Mouse (Mus musculus) G1E (cell line): ENCODE results near the gene Ufc1. TPM values are rescaled to one million over a fixed set of nuclear protein-coding genes. Genes with fewer than 3 reads are reported as not detected.

Experiments used
- ATAC-seq: 2 replicates; pipeline ENCODE4 v1.8.0; 2016; ENCODE audit warnings: mild to moderate bottlenecking; ENCODE audit not compliant: insufficient number of reproducible peaks, poor library complexity, low FRiP score, severe bottlenecking; ENCODE audit errors: extremely low read depth
- DNase-seq: peaks from one replicate; pipeline ENCODE4 v3.0.0; 2012; ENCODE audit warnings: low spot score
- H3K27me3 ChIP-seq: 2 replicates; pipeline ENCODE4 v1.6.1; 2012; ENCODE audit warnings: mild to moderate bottlenecking, low read length, inconsistent platforms; ENCODE audit not compliant: insufficient read depth
- H3K36me3 ChIP-seq: replicated peaks from 2 replicates; pipeline ENCODE3; 2012; ENCODE audit warnings: mild to moderate bottlenecking, inconsistent platforms
- H3K4me1 ChIP-seq: 2 replicates; pipeline ENCODE4 v1.6.1; 2012; ENCODE audit warnings: low read depth, low read length, inconsistent platforms, mixed read lengths; ENCODE audit not compliant: insufficient read depth
- H3K4me3 ChIP-seq: 2 replicates; pipeline ENCODE4 v1.5.1; 2012; ENCODE audit warnings: low read depth, mild to moderate bottlenecking, inconsistent platforms, low read length, moderate library complexity, mixed read lengths
- H3K9me3 ChIP-seq: replicated peaks from 2 replicates; pipeline ENCODE4 v1.6.1; 2012; ENCODE audit warnings: inconsistent platforms
- CTCF ChIP-seq: IDR thresholded peaks from 2 replicates; pipeline ENCODE4 v1.5.1; 2012; ENCODE audit warnings: low read depth, low read length, inconsistent platforms, mixed read lengths
- GATA1 ChIP-seq: IDR thresholded peaks from 2 replicates; pipeline ENCODE4 v1.6.1; 2012; ENCODE audit warnings: borderline replicate concordance, low read length, inconsistent platforms, mixed read lengths
- GATA2 ChIP-seq: IDR thresholded peaks from 2 replicates; pipeline ENCODE4 v1.6.1; 2012; ENCODE audit warnings: low read depth, low read length, inconsistent platforms, borderline replicate concordance
- POLR2AphosphoS5 ChIP-seq: IDR thresholded peaks from 2 replicates; pipeline ENCODE4 v1.6.1; 2012; ENCODE audit warnings: low read depth, low read length, inconsistent platforms; ENCODE audit not compliant: insufficient replicate concordance
- TAL1 ChIP-seq: conservative IDR thresholded peaks from 2 replicates; pipeline ENCODE4 v1.6.1; 2012; ENCODE audit warnings: low read depth, low read length, inconsistent platforms, mixed read lengths
- polyA plus RNA-seq: library from polyadenylated mRNA; stranded (reverse); fragments of >175 nt; gene quantifications from 2 replicates; pipeline ENCODE4 v1.2.3, GENCODE M21; 2012
- total RNA-seq, 2 experiments: library from RNA; stranded (forward) in 1 of 2; stranded (reverse) in 1 of 2; fragments of 200-1000 nt in 1 of 2; fragments of >200 nt in 1 of 2; fragmentation: Nextera tagmentation in 1 of 2; gene quantifications; 2 replicates each; pipeline ENCODE4 v1.2.3; 2014 to 2017

Gene Ufc1
- total and polyA plus RNA-seq, 3 experiments = 34.3 to 111 (median 47.9) TPM

DNA sequence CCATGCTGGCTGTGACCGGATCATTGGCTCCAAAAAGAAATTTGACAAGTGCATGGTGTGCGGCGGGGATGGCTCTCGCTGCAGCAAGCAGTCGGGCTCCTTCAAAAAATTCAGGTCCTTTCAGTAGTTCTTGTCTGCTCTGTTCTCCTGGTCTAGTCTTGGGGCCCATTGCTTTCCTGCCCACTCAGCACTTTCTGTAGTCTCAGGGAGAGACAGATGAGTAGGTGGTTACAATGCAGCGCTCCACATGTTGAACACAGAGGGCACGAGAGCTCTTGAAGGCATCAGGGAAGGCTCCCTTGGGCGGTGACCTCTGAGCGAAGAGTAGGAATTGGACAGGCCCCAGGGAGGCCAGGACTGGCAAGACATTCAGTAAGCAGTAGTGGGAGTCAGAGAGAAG is 37.0 kb downstream of the Ufc1 start:
- Histone ChIP-seq H3K27me3 (peaks cover 58% of the 10 kb centered on the region), H3K36me3 (no peaks in the 10 kb centered on the region), H3K4me3 (no peak overlapping the region), H3K9me3 (no peaks in the 10 kb centered on the region), H3K4me1 (peaks cover 21% of the 10 kb centered on the region)
- DNase-seq = no peak
- ATAC-seq = no peak
- TF ChIP-seq CTCF (no peak), GATA1 (no peak)

DNA sequence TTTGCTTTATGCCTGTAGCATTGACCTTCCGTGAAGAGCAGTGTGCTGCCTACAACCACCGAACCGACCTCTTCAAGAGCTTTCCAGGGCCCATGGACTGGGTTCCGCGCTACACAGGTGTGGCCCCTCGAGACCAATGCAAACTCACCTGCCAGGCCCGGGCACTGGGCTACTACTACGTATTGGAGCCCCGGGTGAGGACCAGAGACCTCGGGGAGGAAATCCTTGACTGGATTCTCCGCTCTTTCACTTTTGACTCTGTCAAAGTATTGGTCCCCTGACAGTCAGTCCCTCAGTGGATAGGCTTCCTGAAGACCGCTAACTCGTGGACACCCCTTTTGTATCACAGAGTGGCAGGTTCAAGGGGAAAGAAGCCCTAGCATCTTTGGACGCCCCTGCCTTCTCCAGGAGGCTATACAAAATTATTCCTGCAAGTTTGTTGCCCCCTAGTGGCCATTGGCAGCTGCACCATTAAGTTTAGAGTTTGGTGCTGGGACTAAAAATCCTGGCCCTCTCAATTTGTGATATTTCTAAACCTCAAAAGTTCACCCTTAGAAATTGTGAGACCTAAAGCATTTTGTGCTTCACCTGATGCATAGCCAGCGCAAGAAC is 37.8 kb downstream of the Ufc1 start:
- no peaks in the 10 kb centered on the region for H3K36me3 ChIP-seq
- no peak overlapping the region for H3K4me3 ChIP-seq
- H3K4me1 ChIP-seq = peaks cover 24% of the 10 kb centered on the region
- TF ChIP-seq GATA1 (no peak), CTCF (peak; percentile 44; the same call in 1 of the 2 replicates)
- peaks cover 59% of the 10 kb centered on the region for H3K27me3 ChIP-seq
- DNase-seq (no peak), ATAC-seq (peak; percentile 63; the same call in 1 of the 2 replicates)
- no peaks in the 10 kb centered on the region for H3K9me3 ChIP-seq

DNA sequence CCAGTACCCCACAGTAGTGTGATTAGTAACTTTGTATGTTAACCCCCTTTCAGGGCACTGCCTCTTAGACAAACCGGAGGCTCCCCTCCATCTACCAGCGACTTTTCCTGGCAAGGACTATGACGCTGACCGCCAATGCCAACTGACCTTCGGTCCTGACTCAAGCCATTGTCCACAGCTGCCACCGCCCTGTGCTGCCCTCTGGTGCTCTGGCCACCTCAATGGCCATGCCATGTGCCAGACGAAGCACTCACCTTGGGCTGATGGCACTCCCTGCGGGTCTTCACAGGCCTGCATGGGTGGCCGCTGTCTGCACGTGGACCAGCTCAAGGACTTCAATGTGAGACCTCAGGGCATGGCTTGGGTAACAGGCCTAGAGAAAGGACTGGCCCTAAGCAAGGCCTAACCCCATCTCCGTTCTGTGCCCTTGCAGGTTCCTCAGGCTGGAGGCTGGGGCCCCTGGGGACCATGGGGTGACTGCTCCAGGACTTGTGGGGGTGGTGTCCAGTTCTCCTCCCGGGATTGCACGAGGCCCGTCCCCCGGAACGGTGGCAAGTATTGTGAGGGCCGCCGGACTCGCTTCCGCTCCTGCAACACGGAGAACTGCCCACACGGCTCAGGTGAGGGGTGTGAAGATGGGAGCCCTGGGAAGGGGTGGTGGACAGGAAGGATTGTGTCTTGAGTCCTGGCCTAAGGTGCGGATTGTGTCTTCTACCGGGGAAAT is 38.6 kb downstream of the Ufc1 start:
- H3K9me3 ChIP-seq = no peaks in the 10 kb centered on the region
- H3K4me3 ChIP-seq = no peak overlapping the region
- DNase-seq (no peak), ATAC-seq (no peak)
- H3K4me1 ChIP-seq = peaks cover 29% of the 10 kb centered on the region
- no peak for TF ChIP-seq CTCF
- no peak for TF ChIP-seq POLR2AphosphoS5
- TF ChIP-seq GATA2 = no peak
- no peak for TF ChIP-seq GATA1
- no peak for TF ChIP-seq TAL1
- H3K36me3 ChIP-seq = no peaks in the 10 kb centered on the region
- H3K27me3 ChIP-seq = peaks cover 61% of the 10 kb centered on the region

DNA sequence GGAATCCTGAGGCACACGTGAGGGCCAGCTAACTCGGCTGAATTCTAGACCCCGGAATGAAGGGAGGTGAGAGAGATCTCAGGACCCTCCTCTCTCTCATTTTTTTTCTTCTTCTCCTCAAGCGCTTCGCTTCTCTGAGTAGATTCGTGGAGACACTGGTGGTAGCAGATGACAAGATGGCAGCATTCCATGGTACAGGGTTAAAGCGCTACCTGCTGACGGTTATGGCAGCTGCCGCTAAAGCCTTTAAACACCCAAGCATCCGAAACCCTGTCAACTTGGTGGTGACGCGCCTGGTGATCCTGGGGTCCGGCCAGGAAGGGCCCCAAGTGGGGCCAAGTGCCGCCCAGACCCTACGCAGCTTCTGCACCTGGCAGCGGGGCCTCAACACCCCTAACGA is 42.4 kb downstream of the Ufc1 start:
- ATAC-seq (no peak), DNase-seq (no peak)
- peaks cover 49% of the 10 kb centered on the region for H3K27me3 ChIP-seq
- no peak overlapping the region for H3K4me3 ChIP-seq
- H3K36me3 ChIP-seq = no peaks in the 10 kb centered on the region
- H3K4me1 ChIP-seq = peaks cover 53% of the 10 kb centered on the region
- no peaks in the 10 kb centered on the region for H3K9me3 ChIP-seq
- TF ChIP-seq GATA1 = no peak
- no peak for TF ChIP-seq TAL1

DNA sequence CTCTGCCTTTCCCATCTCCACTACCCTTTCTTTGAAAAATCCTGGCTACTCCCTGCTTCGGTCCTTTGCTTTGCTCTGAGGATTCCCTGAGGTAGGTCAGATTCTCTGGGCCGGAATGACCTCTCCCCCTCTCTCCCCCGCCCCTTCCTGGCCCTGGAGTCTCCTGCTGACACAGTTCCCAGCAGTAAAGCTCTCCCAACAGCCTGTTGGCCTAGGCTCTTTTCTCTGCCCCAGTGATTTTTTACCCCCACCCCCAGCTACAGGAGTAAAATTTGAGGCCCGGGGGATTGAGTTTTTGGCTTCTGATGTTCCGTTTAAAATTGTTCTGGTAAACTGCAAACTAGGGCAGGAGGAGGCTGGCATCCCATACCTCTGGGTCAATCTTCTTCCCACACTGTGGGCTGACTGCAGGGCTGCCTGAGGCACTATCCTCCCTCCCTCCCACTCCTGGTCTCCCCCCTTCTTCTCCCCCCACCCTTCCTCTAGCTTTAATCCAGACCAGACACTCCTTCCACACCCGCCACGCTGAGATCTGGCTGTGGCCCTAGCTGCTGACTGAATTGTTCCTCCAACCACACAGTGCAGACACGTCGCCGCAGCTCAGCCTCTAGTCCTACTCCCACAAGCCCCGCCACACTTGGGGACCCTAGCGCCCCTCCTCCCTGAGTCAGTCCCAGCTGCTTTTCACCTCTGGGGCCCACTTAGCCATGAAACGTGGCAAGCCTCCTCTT is 43.1 kb downstream of the Ufc1 start:
- H3K36me3 ChIP-seq = no peaks in the 10 kb centered on the region

DNA sequence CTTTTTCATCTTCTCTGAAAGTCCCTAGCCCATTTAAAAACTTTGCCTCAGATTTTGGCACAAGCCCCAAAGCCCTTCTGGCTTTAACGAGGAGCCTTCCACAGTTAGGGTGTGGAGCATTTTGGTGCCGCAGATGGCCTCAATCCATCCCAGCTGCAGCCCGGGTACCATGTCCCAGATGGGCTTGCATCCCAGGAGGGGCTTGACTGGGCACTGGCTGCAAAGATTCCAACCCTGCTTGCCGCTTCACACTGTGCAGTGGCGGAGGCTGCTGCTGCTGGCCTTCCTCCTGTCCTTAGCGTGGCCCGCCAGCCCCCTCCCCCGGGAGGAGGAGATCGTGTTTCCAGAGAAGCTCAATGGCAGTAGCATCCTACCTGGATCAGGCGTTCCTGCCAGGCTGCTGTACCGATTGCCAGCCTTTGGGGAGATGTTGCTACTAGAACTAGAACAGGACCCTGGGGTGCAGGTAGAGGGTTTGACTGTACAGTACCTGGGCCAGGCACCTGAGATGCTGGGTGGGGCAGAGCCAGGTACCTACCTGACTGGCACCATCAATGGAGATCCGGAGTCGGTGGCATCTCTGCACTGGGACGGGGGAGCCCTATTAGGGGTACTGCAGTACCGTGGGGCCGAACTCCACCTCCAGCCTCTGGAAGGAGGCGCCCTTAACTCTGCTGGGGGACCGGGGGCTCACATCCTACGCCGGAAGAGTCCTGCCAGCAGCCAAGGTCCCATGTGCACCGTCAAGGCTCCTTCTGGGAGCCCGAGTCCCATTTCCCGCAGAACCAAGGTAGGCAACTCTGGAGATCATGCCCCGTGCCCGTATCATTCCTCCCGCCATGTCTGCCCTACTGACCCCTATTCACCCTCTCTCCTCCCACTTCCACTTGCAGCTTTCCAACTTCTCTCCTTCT is 43.9 kb downstream of the Ufc1 start, which contains the start of gene Ndufs2:
Ndufs2 (minus strand) TSS at position 709 of the 914 bp plus-strand sequence.
- H3K4me1 ChIP-seq = peaks cover 52% of the 10 kb centered on the region
- DNase-seq (no peak), ATAC-seq (no peak)
- no peaks in the 10 kb centered on the region for H3K9me3 ChIP-seq
- no peak for TF ChIP-seq GATA1
- TF ChIP-seq GATA2 = no peak
- no peak for TF ChIP-seq TAL1
- TF ChIP-seq CTCF = no peak
- no peak for TF ChIP-seq POLR2AphosphoS5
- no peaks in the 10 kb centered on the region for H3K36me3 ChIP-seq
- peak within 1 kb of the TSS; percentile 9 for H3K4me3 ChIP-seq
- H3K27me3 ChIP-seq = peaks cover 43% of the 10 kb centered on the region

More for the DNA sequence above, 43.1 kb downstream of the Ufc1 start:
- peaks cover 51% of the 10 kb centered on the region for H3K4me1 ChIP-seq
- DNase-seq (no peak), ATAC-seq (no peak)
- H3K27me3 ChIP-seq = peaks cover 49% of the 10 kb centered on the region
- TF ChIP-seq GATA2 (no peak), TAL1 (no peak), CTCF (no peak), GATA1 (no peak), POLR2AphosphoS5 (no peak)
- H3K9me3 ChIP-seq = no peaks in the 10 kb centered on the region
- H3K4me3 ChIP-seq = no peak overlapping the region; the same call in 1 of the 2 replicates
